Mouse (Mus musculus): Measurements from ENCODE around the gene Krt78. TPM values are rescaled to one million over a fixed set of nuclear protein-coding genes. Genes with fewer than 3 reads are reported as not detected.

Gene Krt78
- polyA plus RNA-seq, 1 experiment from 2014 or later: 5.7 TPM

DNA sequence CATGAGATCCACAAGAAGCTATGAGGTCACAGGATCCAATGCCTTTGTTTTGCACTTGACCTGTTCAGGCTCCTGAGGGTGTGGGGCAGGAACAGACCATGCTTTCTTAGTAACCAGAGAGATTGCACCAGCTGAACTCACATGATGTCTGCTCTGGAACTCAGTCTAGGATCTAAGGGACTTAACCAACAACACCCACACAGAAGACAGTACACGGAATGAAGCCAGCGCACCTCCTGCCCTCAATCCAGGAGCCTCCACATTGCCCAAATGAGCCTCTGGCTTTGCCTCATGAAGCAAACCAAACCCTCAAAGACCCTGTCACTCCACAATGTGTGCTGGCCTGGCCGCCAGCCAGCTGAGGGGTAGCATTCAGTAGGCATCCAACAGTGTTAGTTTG is 4.8 kb upstream of the Krt78 start:
- Histone ChIP-seq H3K4me1 (0 out of 2 replicates have a peak, but pooled peaks cover 2% of the 10 kb centered on the region), H3K36me3 (no peaks in the 10 kb centered on the region), H3K9ac (no peak overlapping the region), H3K27me3 (replicated peaks) (no peaks in the 10 kb centered on the region), H3K27ac (no peak overlapping the region), H3K4me3 (replicated peaks) (no peak overlapping the region), H3K4me2 (no peak overlapping the region), H3K9me3 (no peaks in the 10 kb centered on the region)
- WGBS: 91% methylated on average over 3 of the region's 3 CpGs
- no peak for ATAC-seq (ENCODE audit: insufficient read depth, low FRiP score, low read depth)

DNA sequence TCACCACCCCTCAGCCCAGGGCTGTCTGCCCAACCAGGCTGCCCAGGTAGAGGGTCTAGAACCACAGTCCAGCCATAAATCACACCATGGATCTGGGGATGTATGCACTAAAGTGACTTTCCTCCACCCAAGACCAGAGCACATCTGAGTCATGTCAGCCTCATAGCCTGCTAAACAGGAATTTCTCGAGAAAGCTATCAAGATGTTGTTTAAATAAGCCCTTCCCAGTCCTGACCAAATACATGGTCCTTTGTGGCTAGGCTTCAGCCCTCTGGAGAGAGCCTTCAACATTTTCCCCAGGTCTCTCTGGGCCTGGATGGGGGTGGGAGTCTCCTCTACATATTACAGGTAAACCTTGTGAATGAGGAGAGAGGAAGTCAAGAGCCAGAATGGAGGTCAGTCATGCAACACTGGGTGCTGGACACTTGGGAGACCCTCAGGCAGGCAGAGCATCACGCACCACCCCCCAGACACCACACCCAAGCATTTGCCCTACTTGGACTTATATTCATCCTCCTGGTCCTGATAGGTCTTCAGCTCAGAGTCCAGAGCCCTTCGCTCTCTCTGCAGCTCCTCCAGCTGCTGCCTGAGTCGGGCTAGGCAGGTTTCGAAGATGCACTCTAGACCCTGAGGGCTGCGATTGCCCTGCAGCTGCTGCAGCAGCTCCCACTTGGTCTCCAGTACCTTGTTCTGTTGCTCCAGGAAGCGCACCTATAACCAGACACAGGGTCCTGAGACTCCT is 1.2 kb downstream of the Krt78 start:
- H3K4me1 ChIP-seq: peaks cover 11% of the 10 kb centered on the region; the same call in 1 of the 2 replicates
- 75% methylated on average over 7 of the region's 7 CpGs for WGBS
- peak overlapping the region; percentile 83 for H3K27ac ChIP-seq
- no peak overlapping the region for H3K4me2 ChIP-seq
- no peaks in the 10 kb centered on the region for H3K36me3 ChIP-seq
- H3K4me3 ChIP-seq (replicated peaks): no peak overlapping the region
- peak; percentile 86 for ATAC-seq (ENCODE audit: insufficient read depth, low FRiP score, low read depth)
- H3K9me3 ChIP-seq: no peaks in the 10 kb centered on the region
- H3K27me3 ChIP-seq (replicated peaks): no peaks in the 10 kb centered on the region
- H3K9ac ChIP-seq: no peak overlapping the region

DNA sequence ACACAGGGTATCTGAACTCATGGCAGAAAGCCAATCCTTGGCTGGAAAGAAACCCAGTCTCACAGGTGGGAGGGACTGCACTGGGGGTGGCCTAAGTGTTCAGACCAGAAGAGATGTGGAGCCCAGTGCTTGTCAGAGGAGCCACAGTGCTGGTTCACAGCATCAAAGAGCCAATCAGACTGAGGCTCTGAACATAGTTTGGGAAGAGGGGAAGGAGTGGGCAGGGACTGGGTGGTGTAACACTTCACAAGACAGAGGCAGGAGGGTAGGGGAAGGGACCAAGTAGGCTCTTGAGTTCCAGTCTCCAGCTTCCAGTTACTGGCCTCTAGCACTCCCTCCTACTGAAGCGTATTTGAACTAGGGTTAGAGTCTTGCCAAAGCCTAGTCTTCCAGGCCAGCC is 8.7 kb downstream of the Krt78 start:
- Histone ChIP-seq H3K4me2 (no peak overlapping the region), H3K9me3 (no peaks in the 10 kb centered on the region), H3K36me3 (no peaks in the 10 kb centered on the region), H3K4me3 (replicated peaks) (no peak overlapping the region), H3K9ac (no peak overlapping the region), H3K27me3 (replicated peaks) (no peaks in the 10 kb centered on the region), H3K27ac (no peak overlapping the region), H3K4me1 (peaks cover 5% of the 10 kb centered on the region; the same call in 1 of the 2 replicates)
- no peak for ATAC-seq (ENCODE audit: insufficient read depth, low FRiP score, low read depth)
- WGBS: 86% methylated on average over 1 of the region's 1 CpGs

DNA sequence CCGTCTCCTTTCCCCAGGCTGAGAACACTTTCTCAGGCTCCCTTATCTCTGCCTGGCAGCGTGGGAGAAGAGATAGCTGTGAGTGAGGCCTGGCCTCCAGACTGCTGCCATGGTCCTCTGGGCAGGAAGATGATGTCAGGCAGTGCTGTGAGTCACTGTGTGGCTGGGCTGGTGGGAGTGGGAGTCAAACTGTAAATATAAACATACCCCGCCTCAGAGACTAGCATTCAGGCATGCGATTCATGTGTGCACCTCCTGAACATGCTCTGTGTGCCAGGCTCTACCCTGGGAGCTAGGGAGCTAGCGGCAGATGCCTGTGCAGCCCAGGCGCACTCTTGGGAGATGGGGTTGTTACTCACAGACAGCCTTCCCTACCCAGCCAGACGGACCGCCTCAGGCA is 12.1 kb downstream of the Krt78 start:
- no peak overlapping the region for H3K27ac ChIP-seq

DNA sequence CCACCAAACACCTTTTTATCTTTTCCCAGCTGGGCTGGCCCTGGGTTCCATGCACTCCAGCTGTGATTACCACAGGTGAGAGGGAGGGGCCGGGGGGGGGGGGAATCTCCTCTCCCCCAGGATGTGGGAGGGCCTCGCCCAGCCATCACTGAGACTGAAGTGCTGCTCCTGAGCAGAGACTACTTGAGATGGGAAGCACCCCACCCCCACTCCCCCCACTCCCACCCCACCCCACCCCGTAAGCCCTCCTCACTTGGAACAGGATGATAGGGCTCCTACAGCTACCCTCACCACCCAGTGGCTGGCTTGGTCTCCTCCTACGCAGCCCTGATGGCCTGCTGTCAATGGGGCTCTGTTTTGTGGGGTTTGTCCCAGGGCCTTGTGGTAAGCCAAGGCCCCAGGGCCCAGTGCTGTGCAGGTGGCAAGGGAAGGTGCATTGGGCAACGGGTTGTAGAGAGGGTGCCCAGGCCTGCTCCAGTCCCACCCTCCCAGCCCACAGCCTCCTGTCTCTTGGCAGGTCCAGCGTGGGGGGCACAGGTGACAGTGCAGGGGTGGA is 13.7 kb downstream of the Krt78 start, which contains the start of gene Krt79:
TSS of gene Krt79 (minus strand) at position 51 of the 556 bp plus-strand sequence.
- H3K27ac ChIP-seq: no peak within 1 kb of the TSS
- no peak within 1 kb of the TSS for H3K9ac ChIP-seq
- no peak within 1 kb of the TSS for H3K4me2 ChIP-seq
- no peak within 1 kb of the TSS for H3K4me3 ChIP-seq (replicated peaks)
- ATAC-seq (ENCODE audit: insufficient read depth, low FRiP score, low read depth): no peak
- no peaks in the 10 kb centered on the region for H3K36me3 ChIP-seq
- peaks cover 5% of the 10 kb centered on the region; the same call in 1 of the 2 replicates for H3K4me1 ChIP-seq
- no peaks in the 10 kb centered on the region for H3K27me3 ChIP-seq (replicated peaks)
- WGBS: 72% methylated on average over 6 of the region's 6 CpGs
- no peaks in the 10 kb centered on the region for H3K9me3 ChIP-seq

More for the DNA sequence above, 12.1 kb downstream of the Krt78 start:
- ATAC-seq (ENCODE audit: insufficient read depth, low FRiP score, low read depth): no peak
- H3K36me3 ChIP-seq: no peaks in the 10 kb centered on the region
- WGBS: 36% methylated on average over 8 of the region's 8 CpGs
- no peaks in the 10 kb centered on the region for H3K9me3 ChIP-seq
- H3K4me2 ChIP-seq: no peak overlapping the region
- peaks cover 5% of the 10 kb centered on the region; the same call in 1 of the 2 replicates for H3K4me1 ChIP-seq
- no peak overlapping the region for H3K4me3 ChIP-seq (replicated peaks)
- no peak overlapping the region for H3K9ac ChIP-seq
- no peaks in the 10 kb centered on the region for H3K27me3 ChIP-seq (replicated peaks)

DNA sequence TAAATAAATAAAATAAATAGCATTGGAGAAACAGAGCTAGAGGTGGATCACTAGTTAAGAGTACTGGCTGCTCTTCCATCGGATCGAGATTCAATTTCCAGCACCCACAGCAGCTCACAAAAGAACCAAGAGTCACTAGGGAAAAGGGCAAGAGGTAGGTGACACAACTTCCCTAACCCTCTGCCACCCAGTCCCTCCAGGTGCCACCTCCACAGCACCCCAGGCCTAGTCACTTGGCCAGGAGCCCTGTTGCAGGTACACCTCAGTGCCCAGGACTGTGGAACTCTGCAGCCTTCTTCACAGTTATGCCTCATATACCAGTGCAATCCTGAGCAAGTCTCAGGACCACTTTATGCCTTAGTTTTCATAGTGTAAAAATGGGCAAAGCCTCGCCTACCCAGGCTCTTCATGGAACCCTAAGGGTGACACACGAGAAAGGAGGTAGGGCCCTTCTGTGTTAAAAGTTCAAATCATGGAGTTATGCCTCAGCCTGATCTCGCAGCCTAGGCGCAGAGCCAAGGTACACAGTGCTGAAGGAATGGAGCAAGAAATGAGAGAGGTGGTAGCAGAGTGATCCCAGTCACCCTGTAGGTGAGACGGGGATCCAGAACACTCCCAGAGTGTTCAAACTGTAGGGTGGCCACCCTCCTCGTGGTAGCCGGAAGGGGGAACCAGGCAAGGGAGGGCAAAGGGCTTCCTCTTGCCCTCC is 15.3 kb downstream of the Krt78 start:
- Histone ChIP-seq H3K4me2 (no peak overlapping the region), H3K27ac (no peak overlapping the region), H3K4me3 (replicated peaks) (no peak overlapping the region), H3K27me3 (replicated peaks) (no peaks in the 10 kb centered on the region), H3K9me3 (no peaks in the 10 kb centered on the region), H3K36me3 (no peaks in the 10 kb centered on the region), H3K9ac (no peak overlapping the region), H3K4me1 (peaks cover 5% of the 10 kb centered on the region; the same call in 1 of the 2 replicates)
- WGBS: 74% methylated on average over 9 of the region's 9 CpGs
- peak; percentile 28; the same call in 1 of the 2 replicates for ATAC-seq (ENCODE audit: insufficient read depth, low FRiP score, low read depth)

DNA sequence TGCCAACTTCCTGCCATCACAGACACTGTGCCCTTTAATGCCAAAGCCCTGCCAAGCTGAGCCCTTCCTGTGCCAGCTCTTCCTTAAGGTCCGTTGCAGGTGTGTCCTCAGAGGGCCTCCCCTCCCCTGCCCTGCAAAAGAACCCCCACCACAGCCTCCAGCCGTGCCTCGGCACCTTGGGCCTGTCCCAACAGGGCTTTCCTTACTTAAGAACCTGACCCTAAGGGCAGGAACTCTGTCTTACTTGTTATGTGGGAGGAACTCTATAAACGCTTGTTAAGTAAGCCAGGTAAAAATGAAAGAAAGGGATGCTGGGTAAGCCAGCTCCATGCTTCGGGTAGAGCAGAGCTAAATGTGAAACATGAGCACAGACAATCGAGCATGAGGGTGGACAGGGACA is 21.1 kb downstream of the Krt78 start:
- ATAC-seq (ENCODE audit: insufficient read depth, low FRiP score, low read depth): no peak
- H3K36me3 ChIP-seq: no peaks in the 10 kb centered on the region
- H3K4me1 ChIP-seq: peaks cover 16% of the 10 kb centered on the region
- no peak overlapping the region for H3K4me2 ChIP-seq
- H3K4me3 ChIP-seq (replicated peaks): no peak overlapping the region
- WGBS: 64% methylated on average over 6 of the region's 6 CpGs
- H3K9ac ChIP-seq: no peak overlapping the region
- no peaks in the 10 kb centered on the region for H3K27me3 ChIP-seq (replicated peaks)
- H3K9me3 ChIP-seq: no peaks in the 10 kb centered on the region
- no peak overlapping the region for H3K27ac ChIP-seq

DNA sequence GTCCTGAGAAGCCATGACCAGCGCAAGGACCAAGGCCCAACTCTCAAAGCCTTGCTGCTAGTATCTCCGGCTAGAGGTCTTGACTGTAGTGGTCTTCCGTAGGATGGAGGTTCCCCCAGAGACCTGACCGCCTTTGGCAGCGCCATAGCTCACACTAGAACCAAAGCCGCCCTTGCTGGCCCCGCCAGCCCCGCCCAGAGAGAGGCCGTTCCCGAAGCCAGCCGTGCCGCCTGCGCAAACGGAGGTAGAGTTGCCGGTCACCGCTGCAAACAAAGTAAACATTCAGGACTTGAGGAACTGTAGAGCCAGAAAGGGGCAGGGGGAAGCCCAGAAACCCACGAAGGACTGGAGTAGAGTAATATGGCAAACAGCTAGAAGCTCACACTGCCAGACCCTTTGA is 24.4 kb downstream of the Krt78 start:
- no peaks in the 10 kb centered on the region for H3K27me3 ChIP-seq (replicated peaks)
- H3K4me3 ChIP-seq (replicated peaks): peak overlapping the region; percentile 3; the same call in 1 of the 2 replicates
- peak overlapping the region; percentile 36 for H3K4me2 ChIP-seq
- WGBS: 3% methylated on average over 17 of the region's 17 CpGs
- no peak overlapping the region for H3K9ac ChIP-seq
- H3K9me3 ChIP-seq: no peaks in the 10 kb centered on the region
- peak; percentile 77 for ATAC-seq (ENCODE audit: insufficient read depth, low FRiP score, low read depth)
- peaks cover 16% of the 10 kb centered on the region for H3K4me1 ChIP-seq
- 0 out of 2 replicates have a peak overlapping the region, but pooled peaks have one; percentile 12 for H3K27ac ChIP-seq
- no peaks in the 10 kb centered on the region for H3K36me3 ChIP-seq

DNA sequence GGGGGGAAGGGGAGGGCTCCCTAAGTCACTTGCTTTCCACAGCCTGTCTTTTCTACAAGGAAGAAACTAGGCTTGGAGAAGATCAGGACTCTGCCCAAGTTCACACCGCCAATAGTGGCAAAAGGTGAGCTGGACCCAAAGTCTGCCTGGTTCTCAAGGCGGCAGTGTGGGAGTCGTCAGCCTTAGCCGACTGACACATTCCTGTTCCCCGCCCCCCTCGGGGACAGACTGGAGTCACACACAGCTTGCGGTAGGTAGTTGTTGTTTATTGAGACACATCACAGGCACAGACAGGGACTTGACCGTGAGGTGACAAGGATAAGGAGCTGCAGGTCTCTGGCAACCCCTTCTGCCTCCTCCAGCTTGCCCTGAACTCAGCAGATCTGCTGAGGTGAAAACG is 25.0 kb downstream of the Krt78 start:
- WGBS: 21% methylated on average over 9 of the region's 9 CpGs
- no peaks in the 10 kb centered on the region for H3K36me3 ChIP-seq
- no peaks in the 10 kb centered on the region for H3K27me3 ChIP-seq (replicated peaks)
- peaks cover 16% of the 10 kb centered on the region for H3K4me1 ChIP-seq
- ATAC-seq (ENCODE audit: insufficient read depth, low FRiP score, low read depth): no peak
- no peak overlapping the region; the same call in 1 of the 2 replicates for H3K27ac ChIP-seq
- H3K4me3 ChIP-seq (replicated peaks): peak overlapping the region; percentile 3; the same call in 1 of the 2 replicates
- peak overlapping the region; percentile 36 for H3K4me2 ChIP-seq
- no peaks in the 10 kb centered on the region for H3K9me3 ChIP-seq
- no peak overlapping the region for H3K9ac ChIP-seq

DNA sequence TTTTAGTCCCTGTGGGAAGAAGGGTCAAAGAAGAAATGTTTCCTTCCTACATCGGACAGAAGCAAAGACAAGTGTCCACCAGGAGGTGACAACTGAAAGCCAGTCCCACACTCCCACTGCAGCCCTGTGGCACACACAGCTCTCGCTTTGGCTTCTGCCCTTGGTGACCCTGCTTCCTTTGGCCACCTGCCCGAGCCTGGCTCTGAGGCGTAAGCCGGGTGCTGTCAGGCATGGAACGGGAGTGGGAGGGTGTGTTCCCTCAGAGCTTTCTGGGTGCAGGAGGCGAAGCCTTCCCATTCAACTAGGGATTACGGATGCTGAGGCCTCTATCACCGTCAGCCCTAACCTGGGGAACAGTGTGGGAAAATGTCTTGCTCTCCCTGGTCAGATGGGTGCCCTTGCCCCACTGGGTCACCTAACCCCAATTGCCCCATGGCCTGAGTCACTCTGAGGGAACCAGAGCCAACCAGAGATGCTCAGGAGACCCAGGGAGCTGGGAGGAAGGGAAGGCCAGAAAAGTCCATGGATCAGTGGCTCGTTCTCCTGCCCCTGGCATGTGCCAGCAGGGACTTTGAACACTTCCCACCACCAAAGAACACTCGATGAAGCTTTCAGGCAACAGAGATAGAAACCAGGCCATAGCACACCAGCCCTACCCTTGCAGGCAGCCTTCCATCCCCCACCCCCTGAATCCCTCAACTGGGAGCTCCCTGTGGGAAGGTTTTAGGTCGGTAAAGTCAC is 26.6 kb downstream of the Krt78 start:
- ATAC-seq (ENCODE audit: insufficient read depth, low FRiP score, low read depth): no peak
- Histone ChIP-seq H3K4me1 (peaks cover 16% of the 10 kb centered on the region), H3K4me3 (replicated peaks) (no peak overlapping the region), H3K36me3 (no peaks in the 10 kb centered on the region), H3K4me2 (no peak overlapping the region), H3K27me3 (replicated peaks) (no peaks in the 10 kb centered on the region), H3K27ac (no peak overlapping the region), H3K9ac (no peak overlapping the region), H3K9me3 (no peaks in the 10 kb centered on the region)
- 56% methylated on average over 12 of the region's 12 CpGs for WGBS

DNA sequence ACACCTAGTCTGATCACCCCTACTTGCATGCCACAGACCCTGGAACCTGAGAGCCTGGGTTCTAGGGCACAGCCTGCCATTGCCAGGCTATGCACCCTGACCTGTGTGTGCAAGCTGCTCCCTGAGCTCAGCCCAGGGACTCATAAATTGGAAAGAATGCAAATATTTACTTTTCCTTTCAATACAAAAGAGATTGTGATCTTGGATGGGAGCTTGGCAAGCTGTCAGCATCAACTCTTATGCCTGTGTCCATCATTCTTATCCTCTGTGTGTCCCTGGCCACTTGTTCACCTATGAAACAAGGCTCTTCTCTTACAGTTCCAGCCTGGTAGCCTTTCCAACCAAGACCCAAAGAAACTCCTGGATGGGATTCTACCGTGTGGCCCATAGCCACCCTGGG is 29.0 kb downstream of the Krt78 start:
- Histone ChIP-seq H3K27ac (no peak overlapping the region), H3K4me3 (replicated peaks) (no peak overlapping the region), H3K4me2 (no peak overlapping the region), H3K4me1 (peaks cover 9% of the 10 kb centered on the region), H3K36me3 (no peaks in the 10 kb centered on the region), H3K9me3 (no peaks in the 10 kb centered on the region), H3K9ac (no peak overlapping the region), H3K27me3 (replicated peaks) (no peaks in the 10 kb centered on the region)
- 73% methylated on average over 1 of the region's 1 CpGs for WGBS
- no peak for ATAC-seq (ENCODE audit: insufficient read depth, low FRiP score, low read depth)
